Mouse (Mus musculus): ENCODE results near the gene Lect2. TPM values are rescaled to one million over a fixed set of nuclear protein-coding genes. Genes with fewer than 3 reads are reported as not detected.

Lect2 gene
- polyA plus RNA-seq, 1 experiment, result not detected

- TF ChIP-seq POLR2A (IDR thresholded peaks at IDR 0.05; ENCODE audit: control insufficient read depth, low read depth, low read length), result no peak
- peak; percentile 95 for TF ChIP-seq CTCF (IDR thresholded peaks at IDR 0.05; ENCODE audit: control insufficient read depth, insufficient read depth, insufficient replicate concordance, low read depth, low read length)
- Histone ChIP-seq H3K27me3 (ENCODE audit: control insufficient read depth, insufficient read depth, low read length) (no peaks in the 10 kb centered on the region), H3K4me3 (ENCODE audit: control insufficient read depth, low read depth, low read length) (no peak overlapping the region), H3K36me3 (ENCODE audit: control insufficient read depth, insufficient read depth, low read length) (no peaks in the 10 kb centered on the region), H3K27ac (ENCODE audit: control insufficient read depth, insufficient read depth, low read depth, low read length) (no peak overlapping the region; the same call in 1 of the 2 replicates), H3K4me1 (ENCODE audit: control insufficient read depth, insufficient read depth, low read length) (no peaks in the 10 kb centered on the region)
Observed at GRCm38 (mm10) chr13:56575701-56576321, 27.5 kb upstream of the Lect2 start.

GRCm38 (mm10) chr13:56575074-56575473 lies 26.8 kb upstream of the Lect2 start:
- TF ChIP-seq POLR2A (IDR thresholded peaks at IDR 0.05; ENCODE audit: control insufficient read depth, low read depth, low read length), result no peak
- TF ChIP-seq CTCF (IDR thresholded peaks at IDR 0.05; ENCODE audit: control insufficient read depth, insufficient read depth, insufficient replicate concordance, low read depth, low read length), result no peak
- H3K27me3 ChIP-seq (ENCODE audit: control insufficient read depth, insufficient read depth, low read length), result no peaks in the 10 kb centered on the region
- no peaks in the 10 kb centered on the region for H3K36me3 ChIP-seq (ENCODE audit: control insufficient read depth, insufficient read depth, low read length)
- no peak overlapping the region for H3K27ac ChIP-seq (ENCODE audit: control insufficient read depth, insufficient read depth, low read depth, low read length)
- no peak overlapping the region for H3K4me3 ChIP-seq (ENCODE audit: control insufficient read depth, low read depth, low read length)
- H3K4me1 ChIP-seq (ENCODE audit: control insufficient read depth, insufficient read depth, low read length), result no peaks in the 10 kb centered on the region

GRCm38 (mm10) chr13:56571645-56572044 lies 23.3 kb upstream of the Lect2 start:
- Histone ChIP-seq H3K27me3 (ENCODE audit: control insufficient read depth, insufficient read depth, low read length) (no peaks in the 10 kb centered on the region), H3K36me3 (ENCODE audit: control insufficient read depth, insufficient read depth, low read length) (no peaks in the 10 kb centered on the region), H3K27ac (ENCODE audit: control insufficient read depth, insufficient read depth, low read depth, low read length) (no peak overlapping the region), H3K4me1 (ENCODE audit: control insufficient read depth, insufficient read depth, low read length) (no peaks in the 10 kb centered on the region), H3K4me3 (ENCODE audit: control insufficient read depth, low read depth, low read length) (no peak overlapping the region)
- no peak for TF ChIP-seq CTCF (IDR thresholded peaks at IDR 0.05; ENCODE audit: control insufficient read depth, insufficient read depth, insufficient replicate concordance, low read depth, low read length)
- TF ChIP-seq POLR2A (IDR thresholded peaks at IDR 0.05; ENCODE audit: control insufficient read depth, low read depth, low read length), result no peak

- Histone ChIP-seq H3K4me1 (ENCODE audit: control insufficient read depth, insufficient read depth, low read length) (no peaks in the 10 kb centered on the region), H3K27me3 (ENCODE audit: control insufficient read depth, insufficient read depth, low read length) (no peaks in the 10 kb centered on the region), H3K36me3 (ENCODE audit: control insufficient read depth, insufficient read depth, low read length) (no peaks in the 10 kb centered on the region), H3K4me3 (ENCODE audit: control insufficient read depth, low read depth, low read length) (no peak overlapping the region), H3K27ac (ENCODE audit: control insufficient read depth, insufficient read depth, low read depth, low read length) (no peak overlapping the region)
- TF ChIP-seq CTCF (IDR thresholded peaks at IDR 0.05; ENCODE audit: control insufficient read depth, insufficient read depth, insufficient replicate concordance, low read depth, low read length) (no peak), POLR2A (IDR thresholded peaks at IDR 0.05; ENCODE audit: control insufficient read depth, low read depth, low read length) (no peak)
Observed at GRCm38 (mm10) chr13:56566336-56566735, 18.0 kb upstream of the Lect2 start.

- no peaks in the 10 kb centered on the region for H3K36me3 ChIP-seq (ENCODE audit: control insufficient read depth, insufficient read depth, low read length)
- H3K27ac ChIP-seq (ENCODE audit: control insufficient read depth, insufficient read depth, low read depth, low read length), result no peak overlapping the region
- TF ChIP-seq POLR2A (IDR thresholded peaks at IDR 0.05; ENCODE audit: control insufficient read depth, low read depth, low read length), result no peak
- TF ChIP-seq CTCF (IDR thresholded peaks at IDR 0.05; ENCODE audit: control insufficient read depth, insufficient read depth, insufficient replicate concordance, low read depth, low read length), result peak; percentile 62; the same call in 1 of the 2 replicates
- H3K4me1 ChIP-seq (ENCODE audit: control insufficient read depth, insufficient read depth, low read length), result no peaks in the 10 kb centered on the region
- H3K4me3 ChIP-seq (ENCODE audit: control insufficient read depth, low read depth, low read length), result no peak overlapping the region
- no peaks in the 10 kb centered on the region for H3K27me3 ChIP-seq (ENCODE audit: control insufficient read depth, insufficient read depth, low read length)
Observed at GRCm38 (mm10) chr13:56563075-56563474, 14.8 kb upstream of the Lect2 start.

GRCm38 (mm10) chr13:56561129-56561528 lies 12.8 kb upstream of the Lect2 start:
- no peaks in the 10 kb centered on the region for H3K27me3 ChIP-seq (ENCODE audit: control insufficient read depth, insufficient read depth, low read length)
- H3K27ac ChIP-seq (ENCODE audit: control insufficient read depth, insufficient read depth, low read depth, low read length), result no peak overlapping the region
- no peaks in the 10 kb centered on the region for H3K4me1 ChIP-seq (ENCODE audit: control insufficient read depth, insufficient read depth, low read length)
- no peak overlapping the region for H3K4me3 ChIP-seq (ENCODE audit: control insufficient read depth, low read depth, low read length)
- TF ChIP-seq CTCF (IDR thresholded peaks at IDR 0.05; ENCODE audit: control insufficient read depth, insufficient read depth, insufficient replicate concordance, low read depth, low read length) (no peak), POLR2A (IDR thresholded peaks at IDR 0.05; ENCODE audit: control insufficient read depth, low read depth, low read length) (no peak)
- no peaks in the 10 kb centered on the region for H3K36me3 ChIP-seq (ENCODE audit: control insufficient read depth, insufficient read depth, low read length)

- Histone ChIP-seq H3K27ac (ENCODE audit: control insufficient read depth, insufficient read depth, low read depth, low read length) (no peak overlapping the region), H3K36me3 (ENCODE audit: control insufficient read depth, insufficient read depth, low read length) (no peaks in the 10 kb centered on the region), H3K27me3 (ENCODE audit: control insufficient read depth, insufficient read depth, low read length) (no peaks in the 10 kb centered on the region), H3K4me3 (ENCODE audit: control insufficient read depth, low read depth, low read length) (no peak overlapping the region), H3K4me1 (ENCODE audit: control insufficient read depth, insufficient read depth, low read length) (no peaks in the 10 kb centered on the region)
- TF ChIP-seq POLR2A (IDR thresholded peaks at IDR 0.05; ENCODE audit: control insufficient read depth, low read depth, low read length) (no peak), CTCF (IDR thresholded peaks at IDR 0.05; ENCODE audit: control insufficient read depth, insufficient read depth, insufficient replicate concordance, low read depth, low read length) (no peak)
Observed at GRCm38 (mm10) chr13:56559841-56560370, 11.6 kb upstream of the Lect2 start.
